Mouse (Mus musculus) spleen, adult 2 months (tissue): ENCODE results near the gene Cdc34. TPM values are rescaled to one million over a fixed set of nuclear protein-coding genes. Genes with fewer than 3 reads are reported as not detected.

Experiments
- DNase-seq, 2 experiments: peaks; one replicate each; pipeline versions ENCODE4 v3.0.0 to v3.0.0-alpha.2; 2012 to 2021; ENCODE audit warnings: low spot score in 2 of 2, low read depth in 1 of 2
- H3K27ac ChIP-seq: fragments of 200-500 bp; 2 replicates; pipeline ENCODE4 v1.5.1; 2012; ENCODE audit warnings: low read length, inconsistent platforms; ENCODE audit not compliant: insufficient read depth
- H3K27me3 ChIP-seq: fragments of 200-500 bp; 2 replicates; pipeline ENCODE4 v1.6.1; 2012; ENCODE audit warnings: mild to moderate bottlenecking, moderate library complexity, low read length, inconsistent platforms; ENCODE audit not compliant: control insufficient read depth, insufficient read depth
- H3K36me3 ChIP-seq: fragments of 200-500 bp; 2 replicates; pipeline ENCODE4 v1.6.1; 2012; ENCODE audit warnings: mild to moderate bottlenecking, low read length, inconsistent platforms; ENCODE audit not compliant: control insufficient read depth, insufficient read depth
- H3K4me1 ChIP-seq: fragments of 200-500 bp; 2 replicates; pipeline ENCODE4 v1.6.1; 2011; ENCODE audit warnings: inconsistent platforms; ENCODE audit not compliant: control insufficient read depth, insufficient read depth, insufficient read length
- H3K4me3 ChIP-seq: fragments of 200-500 bp; 2 replicates; pipeline ENCODE4 v1.5.1; 2011; ENCODE audit warnings: mild to moderate bottlenecking, inconsistent platforms; ENCODE audit not compliant: insufficient read depth, insufficient read length; ENCODE audit errors: extremely low read depth
- CTCF ChIP-seq: fragments of 200-500 bp; IDR thresholded peaks from 2 replicates; pipeline ENCODE4 v1.5.1; 2011; ENCODE audit warnings: mild to moderate bottlenecking, inconsistent platforms; ENCODE audit not compliant: insufficient read depth, insufficient read length, insufficient replicate concordance; ENCODE audit errors: extremely low read depth
- POLR2A ChIP-seq: fragments of 200-500 bp; IDR thresholded peaks from 2 replicates; pipeline ENCODE4 v1.6.1; 2011; ENCODE audit warnings: low read depth, low read length, inconsistent platforms
- WGBS: fragments of 180-500 bp; shearing (Covaris S2); methylation state at CpG from one replicate; pipeline ENCODE4 v1.1.7; 2018; 5-methylcytosine and 5-hydroxymethylcytosine counted together
- polyA plus RNA-seq: library from polyadenylated mRNA; depleted of rRNA; stranded (reverse); fragments of >200 nt; gene quantifications from 2 replicates; pipeline ENCODE4 v1.2.3, GENCODE M21; 2012

Gene Cdc34
- polyA plus RNA-seq, 1 experiment, result 119 TPM

DNA sequence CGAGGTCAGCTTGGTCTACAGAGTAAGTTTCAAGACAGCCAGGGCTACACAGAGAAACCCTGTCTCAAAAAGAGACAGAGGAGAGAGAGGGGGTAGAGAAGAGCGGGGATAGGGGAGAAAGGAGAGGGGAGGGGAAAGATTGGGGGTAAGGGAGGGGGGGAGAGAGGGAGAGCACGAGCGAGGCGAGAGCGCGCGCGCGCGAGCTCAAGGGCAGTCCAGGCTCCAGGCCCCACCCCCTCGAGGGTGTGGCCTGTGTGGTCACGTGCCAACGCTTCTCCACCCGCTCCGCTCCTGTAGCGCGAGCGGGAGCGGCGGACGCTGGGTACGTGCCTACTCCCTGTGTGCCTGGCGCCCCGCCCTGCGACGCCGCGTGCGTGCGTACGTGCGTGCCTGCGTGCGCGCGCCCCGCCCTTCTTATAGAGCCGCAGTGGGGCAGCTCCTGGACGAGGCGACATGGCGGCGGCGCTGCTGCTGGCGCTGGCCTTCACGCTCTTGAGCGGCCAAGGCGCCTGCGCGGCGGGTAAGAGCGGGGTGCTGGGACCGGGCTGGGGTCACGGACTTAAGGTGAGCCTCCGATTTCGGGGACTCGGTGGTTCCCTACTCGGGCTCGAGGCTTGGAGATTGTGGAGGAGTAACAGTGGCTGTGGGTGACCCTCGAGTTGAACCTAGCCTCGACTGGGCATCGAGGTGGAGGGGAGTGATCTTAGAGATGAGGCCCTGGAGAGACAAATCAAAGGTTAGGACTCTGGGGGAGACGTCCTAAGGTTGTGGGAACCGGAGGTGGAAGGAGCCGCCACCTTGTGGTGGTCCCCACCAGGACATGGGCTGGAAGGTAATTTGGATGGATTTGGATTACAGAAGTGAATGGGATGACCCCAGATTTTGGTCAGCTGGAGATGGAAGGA, 22.3 kb downstream of the Cdc34 start, which contains the start of gene Bsg:
TSS of gene Bsg (plus strand) at position 427 of the 905 bp plus-strand sequence.
- DNase-seq, result peak; percentile 97 to 98
- peaks cover 10% of the 10 kb centered on the region; the same call in 1 of the 2 replicates for H3K4me1 ChIP-seq
- H3K27me3 ChIP-seq, result no peaks in the 10 kb centered on the region
- TF ChIP-seq POLR2A, result peak; percentile 96
- TF ChIP-seq CTCF, result peak; percentile 8; the same call in 1 of the 2 replicates
- under 1% methylated on average over 59 of the region's 65 CpGs for WGBS
- H3K36me3 ChIP-seq, result no peaks in the 10 kb centered on the region
- H3K4me3 ChIP-seq, result peak within 1 kb of the TSS; percentile 84
- peak within 1 kb of the TSS; percentile 77 for H3K27ac ChIP-seq

DNA sequence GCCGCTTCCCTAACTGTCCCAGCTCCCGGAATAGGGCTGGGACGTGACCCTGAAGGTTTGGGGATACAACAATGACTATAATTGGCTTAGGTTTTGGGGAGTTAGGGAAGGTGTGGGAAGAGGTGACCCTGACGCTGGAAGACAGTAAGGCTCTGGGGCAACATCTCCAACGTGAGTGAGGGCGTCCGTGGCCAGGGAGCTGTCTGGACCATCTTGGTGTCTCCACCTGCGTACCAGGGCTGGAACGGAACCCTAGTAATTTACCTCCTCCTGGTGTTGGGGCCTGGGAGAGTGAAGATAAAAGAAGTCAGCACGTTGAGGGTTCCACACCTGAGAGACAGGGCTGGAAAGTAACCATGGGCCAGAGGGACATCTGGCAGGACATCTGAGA, 23.0 kb downstream of the Cdc34 start:
- DNase-seq, result no peak

DNA sequence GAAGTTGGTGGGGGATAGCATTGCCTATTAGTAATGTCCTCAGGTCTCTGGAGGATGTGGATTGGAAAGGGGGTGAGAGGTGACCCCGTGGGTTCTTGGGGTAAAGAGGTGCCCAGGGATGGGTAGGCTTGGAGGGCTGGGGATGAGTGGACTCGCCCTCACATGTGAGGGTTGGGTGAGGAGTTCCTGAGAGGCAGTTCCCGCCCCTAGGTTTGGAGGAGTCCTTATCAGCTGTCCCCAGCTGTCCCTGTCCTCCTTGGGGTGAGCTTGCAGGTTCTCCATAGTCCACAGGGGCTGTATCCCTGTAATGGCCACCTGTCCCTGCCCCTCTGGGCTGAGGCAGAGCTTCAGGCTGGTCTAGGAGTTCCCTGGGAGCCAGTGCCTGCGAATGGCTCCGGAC, 24.0 kb downstream of the Cdc34 start:
- TF ChIP-seq POLR2A, result no peak
- TF ChIP-seq CTCF, result no peak
- no peak for DNase-seq
- Histone ChIP-seq H3K4me3 (no peak overlapping the region), H3K27me3 (no peaks in the 10 kb centered on the region), H3K36me3 (peaks cover 8% of the 10 kb centered on the region), H3K27ac (peak overlapping the region; percentile 14; the same call in 1 of the 2 replicates), H3K4me1 (peaks cover 10% of the 10 kb centered on the region; the same call in 1 of the 2 replicates)
- WGBS, result 68% methylated on average over 5 of the region's 5 CpGs

More for the DNA sequence above, 23.0 kb downstream of the Cdc34 start:
- Histone ChIP-seq H3K4me3 (peak overlapping the region; percentile 84), H3K27ac (no peak overlapping the region), H3K4me1 (peaks cover 10% of the 10 kb centered on the region; the same call in 1 of the 2 replicates), H3K36me3 (peaks cover 5% of the 10 kb centered on the region; the same call in 1 of the 2 replicates), H3K27me3 (no peaks in the 10 kb centered on the region)
- TF ChIP-seq POLR2A (no peak), CTCF (no peak)
- 7% methylated on average over 10 of the region's 10 CpGs for WGBS

GRCm38 (mm10) chr10:79706406-79707094, 24.6 kb downstream of the Cdc34 start:
- no peak for DNase-seq

GRCm38 (mm10) chr10:79707162-79707561, 25.2 kb downstream of the Cdc34 start:
- Histone ChIP-seq H3K27ac (no peak overlapping the region), H3K4me1 (peaks cover 10% of the 10 kb centered on the region; the same call in 1 of the 2 replicates), H3K27me3 (no peaks in the 10 kb centered on the region), H3K4me3 (no peak overlapping the region), H3K36me3 (peaks cover 14% of the 10 kb centered on the region)
- DNase-seq, result no peak
- WGBS, result 90% methylated on average over 1 of the region's 1 CpGs
- TF ChIP-seq CTCF (no peak), POLR2A (no peak)

More at GRCm38 (mm10) chr10:79706406-79707094, 24.6 kb downstream of the Cdc34 start:
- Histone ChIP-seq H3K27me3 (no peaks in the 10 kb centered on the region), H3K4me3 (peak overlapping the region; percentile 12; the same call in 1 of the 2 replicates), H3K27ac (peak overlapping the region; percentile 4; the same call in 1 of the 2 replicates), H3K36me3 (peaks cover 12% of the 10 kb centered on the region), H3K4me1 (peaks cover 10% of the 10 kb centered on the region; the same call in 1 of the 2 replicates)
- TF ChIP-seq CTCF, result no peak
- no peak for TF ChIP-seq POLR2A
- 77% methylated on average over 5 of the region's 5 CpGs for WGBS

DNA sequence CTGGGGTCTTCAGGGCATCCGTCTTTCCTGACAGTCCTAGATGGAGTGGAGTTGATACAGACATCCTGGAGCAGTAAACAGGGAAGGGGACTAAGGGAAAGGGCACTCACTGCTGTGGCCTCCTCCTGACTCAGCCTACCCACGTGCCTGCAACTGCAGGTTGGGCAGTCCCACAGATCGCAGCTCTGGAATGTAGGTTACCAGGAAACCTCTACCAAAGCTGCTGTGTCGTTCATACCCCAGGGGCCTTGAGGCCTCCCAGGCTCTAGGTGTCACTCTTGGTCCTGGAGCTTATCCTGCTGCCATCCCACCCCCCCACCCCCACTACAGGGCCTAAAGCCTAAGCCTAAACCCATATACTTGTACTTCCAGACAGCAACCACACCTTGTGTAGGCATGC, 25.8 kb downstream of the Cdc34 start:
- no peak overlapping the region for H3K4me3 ChIP-seq
- H3K27ac ChIP-seq, result no peak overlapping the region
- no peaks in the 10 kb centered on the region for H3K27me3 ChIP-seq

More for the DNA sequence above, 25.8 kb downstream of the Cdc34 start:
- H3K36me3 ChIP-seq, result peaks cover 14% of the 10 kb centered on the region
- 79% methylated on average over 4 of the region's 4 CpGs for WGBS
- DNase-seq, result no peak
- peaks cover 10% of the 10 kb centered on the region; the same call in 1 of the 2 replicates for H3K4me1 ChIP-seq
- TF ChIP-seq POLR2A (no peak), CTCF (no peak)
